Mouse (Mus musculus) midbrain, embryonic 11.5 days (tissue): ENCODE data around the gene Ascl2. TPM values are rescaled to one million over a fixed set of nuclear protein-coding genes. Genes with fewer than 3 reads are reported as not detected.

Experiments used
- ATAC-seq: fragments of 200-750 bp; cut with Nextera tagmentation; 2 replicates; pipeline ENCODE4 v1.8.0; 2017; ENCODE audit warnings: moderate TSS enrichment, moderate library complexity; ENCODE audit not compliant: low FRiP score
- DNase-seq: peaks from one replicate; pipeline ENCODE4 v3.0.0; 2015; ENCODE audit warnings: low spot score; ENCODE audit errors: missing footprints
- H3K27ac ChIP-seq: fragments of 300-500 bp; sonication (generic); 2 replicates; pipeline ENCODE4 v1.5.1; 2014; ENCODE audit warnings: low read depth, low read length
- H3K27me3 ChIP-seq: fragments of 300-500 bp; sonication (generic); 2 replicates; pipeline ENCODE4 v1.6.1; 2014; ENCODE audit warnings: mild to moderate bottlenecking, low read length, moderate library complexity, mixed read lengths; ENCODE audit not compliant: control insufficient read depth, insufficient read depth
- H3K36me3 ChIP-seq: fragments of 300-500 bp; sonication (generic); 2 replicates; pipeline ENCODE4 v1.6.1; 2014; ENCODE audit warnings: mild to moderate bottlenecking, low read length, moderate library complexity, mixed read lengths; ENCODE audit not compliant: control insufficient read depth, insufficient read depth
- H3K4me1 ChIP-seq: fragments of 300-500 bp; sonication (generic); 2 replicates; pipeline ENCODE4 v1.6.1; 2014; ENCODE audit warnings: low read length; ENCODE audit not compliant: control insufficient read depth, insufficient read depth
- H3K4me2 ChIP-seq: fragments of 300-500 bp; sonication (generic); 2 replicates; pipeline ENCODE4 v1.6.1; 2014; ENCODE audit warnings: mild to moderate bottlenecking, moderate library complexity
- H3K4me3 ChIP-seq: fragments of 300-500 bp; sonication (generic); 2 replicates; pipeline ENCODE4 v1.5.1; 2014; ENCODE audit warnings: low read depth, low read length
- H3K9ac ChIP-seq: fragments of 300-500 bp; sonication (generic); 2 replicates; pipeline ENCODE4 v1.6.1; 2014; ENCODE audit warnings: low read length
- H3K9me3 ChIP-seq: fragments of 300-500 bp; sonication (generic); 2 replicates; pipeline ENCODE4 v1.6.1; 2016; ENCODE audit warnings: low read length; ENCODE audit not compliant: control insufficient read depth
- WGBS: fragments of 180-500 bp; shearing (Covaris S2); extraction: QIAGEN DNeasy Blood & Tissue Kit; methylation state at CpG from one replicate; pipeline ENCODE4 v1.1.7; 2014; 5-methylcytosine and 5-hydroxymethylcytosine counted together
- polyA plus RNA-seq: library from polyadenylated mRNA; unstranded; fragments of >200 nt; fragmentation: Nextera tagmentation; extraction: Ambion mirVana; gene quantifications from 2 replicates; pipeline ENCODE4 v1.2.1, GENCODE M21; 2014

The Ascl2 gene
- polyA plus RNA-seq, 1 experiment from 2014 or later, result 0.38 TPM

- no peak overlapping the region for H3K27ac ChIP-seq
- H3K4me1 ChIP-seq, result no peaks in the 10 kb centered on the region
- H3K9me3 ChIP-seq, result no peaks in the 10 kb centered on the region
- no peaks in the 10 kb centered on the region for H3K36me3 ChIP-seq
- no peaks in the 10 kb centered on the region for H3K27me3 ChIP-seq
- H3K4me3 ChIP-seq, result no peak overlapping the region
- H3K4me2 ChIP-seq, result no peak overlapping the region
- ATAC-seq (no peak), DNase-seq (peak; percentile 14)
- 80% methylated on average over 4 of the region's 4 CpGs for WGBS
- no peak overlapping the region for H3K9ac ChIP-seq
Observed at GRCm38 (mm10) chr7:143009996-143010395, 40.9 kb upstream of the Ascl2 start.

- H3K9ac ChIP-seq, result no peak overlapping the region
- 68% methylated on average over 3 of the region's 4 CpGs for WGBS
- DNase-seq, result peak; percentile 75
Observed at GRCm38 (mm10) chr7:143008996-143009665, 40.1 kb upstream of the Ascl2 start.

GRCm38 (mm10) chr7:143008370-143008926, 39.4 kb upstream of the Ascl2 start:
- H3K4me3 ChIP-seq, result no peak overlapping the region
- H3K27ac ChIP-seq, result no peak overlapping the region
- 68% methylated on average over 8 of the region's 8 CpGs for WGBS
- DNase-seq, result no peak
- H3K27me3 ChIP-seq, result no peaks in the 10 kb centered on the region
- H3K9ac ChIP-seq, result no peak overlapping the region
- peak; percentile 43 for ATAC-seq
- H3K9me3 ChIP-seq, result no peaks in the 10 kb centered on the region
- no peak overlapping the region for H3K4me2 ChIP-seq
- no peaks in the 10 kb centered on the region for H3K36me3 ChIP-seq
- no peaks in the 10 kb centered on the region for H3K4me1 ChIP-seq

More at GRCm38 (mm10) chr7:143008996-143009665, 40.1 kb upstream of the Ascl2 start:
- H3K27me3 ChIP-seq, result no peaks in the 10 kb centered on the region
- no peak overlapping the region for H3K4me2 ChIP-seq
- no peak overlapping the region for H3K27ac ChIP-seq
- no peaks in the 10 kb centered on the region for H3K36me3 ChIP-seq
- no peaks in the 10 kb centered on the region for H3K9me3 ChIP-seq
- no peak overlapping the region for H3K4me3 ChIP-seq
- ATAC-seq, result no peak
- no peaks in the 10 kb centered on the region for H3K4me1 ChIP-seq

- H3K4me1 ChIP-seq, result no peaks in the 10 kb centered on the region
- no peaks in the 10 kb centered on the region for H3K9me3 ChIP-seq
- 45% methylated on average over 17 of the region's 17 CpGs for WGBS
- 0 out of 2 replicates have a peak overlapping the region, but pooled peaks have one; percentile 16 for H3K9ac ChIP-seq
- peak; percentile 79 for ATAC-seq
- H3K27ac ChIP-seq, result no peak overlapping the region
- H3K27me3 ChIP-seq, result no peaks in the 10 kb centered on the region
- peak; percentile 98 for DNase-seq
- 0 out of 2 replicates have a peak overlapping the region, but pooled peaks have one; percentile 7 for H3K4me2 ChIP-seq
- no peak overlapping the region for H3K4me3 ChIP-seq
- no peaks in the 10 kb centered on the region for H3K36me3 ChIP-seq
Observed at GRCm38 (mm10) chr7:143007599-143008369, 38.7 kb upstream of the Ascl2 start.

GRCm38 (mm10) chr7:143006756-143007598, 37.9 kb upstream of the Ascl2 start:
- DNase-seq (peak; percentile 82), ATAC-seq (no peak)
- no peaks in the 10 kb centered on the region for H3K9me3 ChIP-seq
- H3K27me3 ChIP-seq, result no peaks in the 10 kb centered on the region
- WGBS, result 90% methylated on average over 8 of the region's 8 CpGs
- no peak overlapping the region; the same call in 1 of the 2 replicates for H3K9ac ChIP-seq
- H3K4me3 ChIP-seq, result no peak overlapping the region
- no peak overlapping the region for H3K27ac ChIP-seq
- no peaks in the 10 kb centered on the region for H3K36me3 ChIP-seq
- no peaks in the 10 kb centered on the region for H3K4me1 ChIP-seq
- no peak overlapping the region for H3K4me2 ChIP-seq

- no peaks in the 10 kb centered on the region for H3K9me3 ChIP-seq
- H3K27ac ChIP-seq, result no peak overlapping the region
- no peak overlapping the region for H3K4me2 ChIP-seq
- H3K36me3 ChIP-seq, result no peaks in the 10 kb centered on the region
- no peak overlapping the region; the same call in 1 of the 2 replicates for H3K9ac ChIP-seq
- H3K4me1 ChIP-seq, result no peaks in the 10 kb centered on the region
- H3K4me3 ChIP-seq, result no peak overlapping the region
- DNase-seq (peak; percentile 75), ATAC-seq (no peak)
- H3K27me3 ChIP-seq, result no peaks in the 10 kb centered on the region
- WGBS, result 77% methylated on average over 2 of the region's 2 CpGs
Observed at GRCm38 (mm10) chr7:143006097-143006755, 37.2 kb upstream of the Ascl2 start.

GRCm38 (mm10) chr7:143005344-143006096, 36.5 kb upstream of the Ascl2 start:
- no peaks in the 10 kb centered on the region for H3K36me3 ChIP-seq
- H3K9ac ChIP-seq, result no peak overlapping the region
- no peak overlapping the region for H3K4me3 ChIP-seq
- no peak overlapping the region for H3K4me2 ChIP-seq
- no peaks in the 10 kb centered on the region for H3K4me1 ChIP-seq
- H3K9me3 ChIP-seq, result no peaks in the 10 kb centered on the region
- peak; percentile 21 for DNase-seq
- no peak overlapping the region for H3K27ac ChIP-seq
- WGBS, result 83% methylated on average over 6 of the region's 6 CpGs
- no peak for ATAC-seq
- H3K27me3 ChIP-seq, result no peaks in the 10 kb centered on the region
